Mouse (Mus musculus): ENCODE results near the gene Trim3. TPM values are rescaled to one million over a fixed set of nuclear protein-coding genes. Genes with fewer than 3 reads are reported as not detected.
A peak's percentile ranks its signal among the peaks of the same experiment; 100 is the strongest.

Gene Trim3
- polyA plus RNA-seq, 1 experiment, result 5.4 TPM

DNA sequence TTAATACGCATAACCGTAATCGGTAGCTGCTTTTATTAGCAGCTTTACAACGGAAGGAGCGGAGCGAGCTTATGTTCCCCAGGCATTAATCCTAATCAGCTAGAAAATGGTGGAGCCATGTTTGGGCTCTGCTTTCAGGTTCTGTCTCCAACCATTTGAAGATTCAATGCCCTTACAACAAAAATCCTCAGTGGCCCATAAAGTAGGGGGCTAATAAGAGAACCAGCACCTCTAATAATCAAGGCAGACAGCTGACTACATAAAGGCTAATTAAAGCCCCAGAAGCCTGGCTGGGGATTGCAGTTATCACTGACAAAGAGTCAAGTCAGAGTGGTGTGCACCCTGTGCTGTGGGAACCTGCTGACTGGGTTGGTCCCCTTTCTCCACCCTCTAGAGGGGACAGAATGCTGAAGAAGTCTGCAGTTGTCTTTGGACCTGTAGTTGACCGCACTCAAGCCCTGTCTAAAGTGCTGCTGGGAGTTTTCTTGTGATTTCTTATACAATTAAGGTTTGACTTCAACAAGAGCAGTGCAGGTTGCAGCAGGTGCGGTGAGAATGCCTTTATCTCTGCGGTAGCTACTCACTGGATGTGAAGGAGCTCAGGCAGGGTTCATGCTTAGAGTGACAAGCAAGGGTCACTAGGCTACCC is 1.0 kb upstream of the Trim3 start:
- TF ChIP-seq GATA1 (IDR thresholded peaks at IDR 0.05; ENCODE audit: borderline replicate concordance, low read length), result no peak
- no peak for TF ChIP-seq FLI1 (IDR thresholded peaks at IDR 0.05; ENCODE audit: low read length)
- H3K4me1 ChIP-seq, result peaks cover 53% of the 10 kb centered on the region
- peaks cover 39% of the 10 kb centered on the region for H3K36me3 ChIP-seq (replicated peaks; ENCODE audit: low read length)
- no peaks in the 10 kb centered on the region for H3K9me3 ChIP-seq
- peak overlapping the region; percentile 95 for H3K4me3 ChIP-seq (replicated peaks)
- peaks cover 16% of the 10 kb centered on the region for H3K27me3 ChIP-seq (replicated peaks)

DNA sequence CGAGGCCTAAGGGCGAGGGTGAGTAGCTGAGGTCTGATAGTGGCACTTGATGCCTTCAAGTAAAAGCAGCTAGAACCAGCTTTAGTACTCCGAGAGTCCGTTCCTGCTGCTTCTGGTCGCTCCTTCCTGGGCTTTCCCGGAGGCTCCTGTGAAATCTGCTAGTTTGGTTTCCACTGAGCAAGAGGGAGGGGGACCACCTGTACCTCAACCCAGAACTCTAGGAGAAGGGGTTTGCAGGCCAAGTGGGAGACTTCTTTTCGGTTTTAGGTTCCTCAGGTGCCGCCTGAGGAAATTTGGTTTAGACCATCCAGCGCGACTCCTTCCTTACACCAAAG is 397 bp upstream of the Trim3 start:
- Histone ChIP-seq H3K9me3 (no peaks in the 10 kb centered on the region), H3K27me3 (replicated peaks) (peaks cover 16% of the 10 kb centered on the region), H3K4me1 (peaks cover 53% of the 10 kb centered on the region), H3K36me3 (replicated peaks; ENCODE audit: low read length) (peaks cover 37% of the 10 kb centered on the region), H3K4me3 (replicated peaks) (peak overlapping the region; percentile 95)
- TF ChIP-seq GATA1 (IDR thresholded peaks at IDR 0.05; ENCODE audit: borderline replicate concordance, low read length), result no peak
- TF ChIP-seq FLI1 (IDR thresholded peaks at IDR 0.05; ENCODE audit: low read length), result no peak

DNA sequence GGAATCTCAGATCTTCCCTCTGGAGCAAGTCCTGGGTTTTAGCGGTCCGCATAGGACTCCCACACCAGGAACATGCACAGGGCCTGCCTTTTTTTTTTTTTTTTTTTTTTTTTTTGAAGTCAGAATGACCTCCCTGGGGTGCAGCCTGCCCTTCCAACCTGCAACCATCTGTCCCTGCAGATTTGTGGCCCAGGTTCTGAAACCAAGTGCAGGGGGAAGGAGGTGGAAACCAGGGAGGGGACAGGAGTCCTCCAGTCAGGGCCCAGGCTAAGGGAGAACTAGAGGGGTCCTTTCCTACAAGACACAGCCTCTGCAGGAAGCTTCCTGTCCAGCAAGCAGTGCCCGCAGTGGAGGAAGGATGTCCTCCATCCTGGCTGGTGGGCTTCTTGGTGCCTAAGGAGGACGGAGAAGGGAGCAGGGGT is 809 bp downstream of the Trim3 start:
- no peak for TF ChIP-seq GATA1 (IDR thresholded peaks at IDR 0.05; ENCODE audit: borderline replicate concordance, low read length)
- TF ChIP-seq FLI1 (IDR thresholded peaks at IDR 0.05; ENCODE audit: low read length), result no peak
- H3K4me3 ChIP-seq (replicated peaks), result peak overlapping the region; percentile 95
- H3K4me1 ChIP-seq, result peaks cover 59% of the 10 kb centered on the region
- H3K9me3 ChIP-seq, result no peaks in the 10 kb centered on the region
- peaks cover 16% of the 10 kb centered on the region for H3K27me3 ChIP-seq (replicated peaks)
- peaks cover 25% of the 10 kb centered on the region for H3K36me3 ChIP-seq (replicated peaks; ENCODE audit: low read length)

DNA sequence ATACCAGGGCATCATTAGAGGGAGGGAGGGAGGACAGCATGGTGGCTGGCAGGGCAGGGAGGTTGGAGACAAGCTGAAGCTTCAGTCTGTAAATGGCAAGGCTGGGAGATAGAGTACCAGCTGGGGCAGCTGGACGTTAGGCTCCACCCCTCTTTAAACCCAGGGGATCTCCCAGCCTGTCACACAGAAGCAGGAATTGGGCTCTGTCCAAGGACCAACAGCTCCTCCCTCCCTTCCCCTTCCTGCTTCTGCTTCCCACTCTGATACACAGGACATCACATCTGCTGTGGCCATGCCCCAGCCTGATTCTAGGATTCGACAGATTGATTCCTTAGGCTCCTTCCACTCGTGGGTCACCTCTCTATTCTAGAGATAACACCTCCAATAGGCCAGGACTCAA is 4.7 kb downstream of the Trim3 start:
- peak overlapping the region; percentile 48 for H3K4me3 ChIP-seq (replicated peaks)
- no peaks in the 10 kb centered on the region for H3K9me3 ChIP-seq
- peaks cover 16% of the 10 kb centered on the region for H3K27me3 ChIP-seq (replicated peaks)
- no peak for TF ChIP-seq GATA1 (IDR thresholded peaks at IDR 0.05; ENCODE audit: borderline replicate concordance, low read length)
- peaks cover 16% of the 10 kb centered on the region for H3K36me3 ChIP-seq (replicated peaks; ENCODE audit: low read length)
- H3K4me1 ChIP-seq, result peaks cover 57% of the 10 kb centered on the region

DNA sequence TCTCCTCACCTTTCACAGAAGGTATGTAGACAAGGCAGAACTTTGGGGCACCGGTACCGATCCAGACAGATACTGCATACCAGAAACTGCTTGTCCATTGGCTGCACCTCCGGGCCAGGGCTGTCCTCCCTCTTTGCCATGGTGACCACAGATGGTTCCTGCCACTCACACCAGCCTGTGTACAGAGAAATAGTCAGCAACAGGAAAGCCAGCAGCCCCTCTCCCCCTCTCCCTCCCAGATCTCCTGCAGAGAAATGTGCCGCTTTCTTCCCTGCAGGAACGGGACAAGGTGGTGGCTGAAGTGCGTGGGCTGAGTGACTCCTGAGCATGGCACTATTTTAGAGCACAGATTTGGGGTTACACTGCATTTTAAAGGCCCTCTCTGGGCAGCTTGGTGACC is 8.0 kb downstream of the Trim3 start:
- Histone ChIP-seq H3K27me3 (replicated peaks) (no peaks in the 10 kb centered on the region), H3K4me3 (replicated peaks) (no peak overlapping the region), H3K9me3 (no peaks in the 10 kb centered on the region), H3K4me1 (peaks cover 40% of the 10 kb centered on the region), H3K36me3 (replicated peaks; ENCODE audit: low read length) (peaks cover 36% of the 10 kb centered on the region)
- TF ChIP-seq GATA1 (IDR thresholded peaks at IDR 0.05; ENCODE audit: borderline replicate concordance, low read length) (no peak), FLI1 (IDR thresholded peaks at IDR 0.05; ENCODE audit: low read length) (no peak)

DNA sequence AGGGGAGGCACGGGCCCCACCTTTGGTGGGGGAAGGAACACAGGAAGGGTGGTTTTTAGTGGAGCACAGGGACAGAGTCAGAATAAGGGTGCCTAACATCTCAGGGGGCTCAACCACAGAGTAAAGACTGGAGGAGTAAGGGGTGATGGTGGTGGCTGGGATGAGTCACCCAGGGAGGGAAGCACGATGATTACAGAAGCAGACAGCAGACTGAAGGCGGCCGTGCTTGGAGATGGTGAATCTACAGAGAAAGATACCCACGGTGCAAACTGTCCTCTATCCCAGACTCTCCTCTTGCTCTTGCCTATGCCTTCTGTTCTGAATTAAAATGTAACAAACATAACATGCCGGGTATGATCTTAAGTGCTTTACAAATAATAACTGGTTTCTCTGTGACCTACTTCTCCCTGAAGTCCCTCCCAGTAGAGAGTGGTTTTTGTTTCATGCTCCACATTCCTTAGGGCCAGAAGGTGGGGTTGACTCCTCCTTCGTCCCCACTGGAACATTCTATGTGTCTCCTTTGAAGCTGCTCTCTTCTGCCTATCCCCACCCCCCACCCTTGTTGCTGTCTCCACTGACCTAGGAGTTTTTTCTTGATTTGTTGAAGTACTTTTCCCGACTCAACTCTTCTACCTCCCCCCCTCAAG is 11.6 kb downstream of the Trim3 start:
- H3K9me3 ChIP-seq, result no peaks in the 10 kb centered on the region
- TF ChIP-seq FLI1 (IDR thresholded peaks at IDR 0.05; ENCODE audit: low read length) (no peak), GATA1 (IDR thresholded peaks at IDR 0.05; ENCODE audit: borderline replicate concordance, low read length) (no peak)
- H3K4me3 ChIP-seq (replicated peaks), result no peak overlapping the region
- peaks cover 4% of the 10 kb centered on the region; the same call in 1 of the 2 replicates for H3K4me1 ChIP-seq
- peaks cover 71% of the 10 kb centered on the region for H3K36me3 ChIP-seq (replicated peaks; ENCODE audit: low read length)
- no peaks in the 10 kb centered on the region for H3K27me3 ChIP-seq (replicated peaks)

DNA sequence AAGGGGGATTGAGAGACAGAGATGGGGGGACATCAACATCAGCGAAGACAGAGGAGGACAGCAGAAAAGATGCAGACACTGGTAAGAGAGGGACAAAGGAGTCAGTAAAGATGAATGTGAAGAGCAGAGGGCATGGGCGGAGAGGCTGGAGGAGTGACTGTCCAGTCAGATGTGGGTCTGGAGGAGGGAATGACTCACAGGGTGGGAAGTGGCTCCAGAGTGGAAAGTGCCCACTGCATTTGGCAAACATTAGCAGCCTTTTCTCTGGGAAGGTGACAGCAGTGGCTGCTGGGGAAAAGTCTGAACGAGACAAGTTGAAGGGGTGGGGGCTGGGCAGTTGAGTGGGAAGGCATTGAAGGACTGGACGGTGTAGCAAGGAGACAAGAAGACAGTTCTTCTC is 12.3 kb downstream of the Trim3 start:
- H3K4me1 ChIP-seq, result peaks cover 4% of the 10 kb centered on the region; the same call in 1 of the 2 replicates
- no peaks in the 10 kb centered on the region for H3K9me3 ChIP-seq
- H3K27me3 ChIP-seq (replicated peaks), result no peaks in the 10 kb centered on the region
- no peak overlapping the region for H3K4me3 ChIP-seq (replicated peaks)
- H3K36me3 ChIP-seq (replicated peaks; ENCODE audit: low read length), result peaks cover 78% of the 10 kb centered on the region
- TF ChIP-seq FLI1 (IDR thresholded peaks at IDR 0.05; ENCODE audit: low read length) (no peak), GATA1 (IDR thresholded peaks at IDR 0.05; ENCODE audit: borderline replicate concordance, low read length) (no peak)

DNA sequence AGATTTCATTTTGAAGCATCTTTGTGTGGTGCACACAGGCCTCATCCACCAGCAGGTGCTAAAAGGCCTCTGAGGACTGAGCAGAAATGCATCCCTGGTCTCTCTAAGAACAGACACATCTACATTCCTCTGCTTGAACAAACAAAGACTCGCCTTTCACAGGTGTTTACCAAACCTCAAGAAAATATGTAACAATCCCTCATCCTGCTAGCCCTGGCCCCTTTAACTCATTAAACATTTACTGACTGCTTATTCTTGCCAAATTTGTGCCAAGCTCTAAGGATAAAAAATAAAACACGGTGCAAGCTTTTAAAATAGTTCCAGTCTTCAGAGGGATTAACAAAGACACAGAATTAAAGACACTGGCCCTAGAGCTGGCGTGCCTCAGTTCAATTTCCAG is 13.7 kb downstream of the Trim3 start:
- Histone ChIP-seq H3K36me3 (replicated peaks; ENCODE audit: low read length) (peaks cover 86% of the 10 kb centered on the region), H3K27me3 (replicated peaks) (no peaks in the 10 kb centered on the region), H3K9me3 (no peaks in the 10 kb centered on the region), H3K4me3 (replicated peaks) (no peak overlapping the region), H3K4me1 (peaks cover 4% of the 10 kb centered on the region)
- TF ChIP-seq GATA1 (IDR thresholded peaks at IDR 0.05; ENCODE audit: borderline replicate concordance, low read length) (no peak), FLI1 (IDR thresholded peaks at IDR 0.05; ENCODE audit: low read length) (no peak)

DNA sequence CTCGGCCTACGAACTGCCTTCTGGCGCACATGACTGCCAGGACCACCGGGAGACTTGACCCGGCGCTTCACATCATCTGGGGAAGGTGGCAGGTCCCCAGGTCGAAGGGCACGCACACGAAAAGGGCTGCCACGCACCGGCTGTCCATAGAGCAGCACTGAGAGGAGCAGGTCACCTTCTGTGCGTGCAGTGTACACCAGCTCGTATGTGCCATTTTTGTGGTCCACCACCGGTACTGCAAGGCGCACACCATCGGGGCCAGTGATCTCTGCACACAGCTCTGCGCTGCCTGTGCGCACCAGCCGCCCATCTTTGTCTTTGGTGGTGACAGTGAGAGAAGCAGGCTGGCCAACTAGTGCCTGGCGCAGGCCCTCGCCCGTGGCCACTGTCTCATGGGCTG is 15.6 kb downstream of the Trim3 start:
- Histone ChIP-seq H3K27me3 (replicated peaks) (no peaks in the 10 kb centered on the region), H3K36me3 (replicated peaks; ENCODE audit: low read length) (peaks cover 91% of the 10 kb centered on the region), H3K4me1 (peaks cover 4% of the 10 kb centered on the region), H3K9me3 (no peaks in the 10 kb centered on the region), H3K4me3 (replicated peaks) (peak overlapping the region; percentile 3)
- TF ChIP-seq FLI1 (IDR thresholded peaks at IDR 0.05; ENCODE audit: low read length), result no peak
- TF ChIP-seq GATA1 (IDR thresholded peaks at IDR 0.05; ENCODE audit: borderline replicate concordance, low read length), result no peak

DNA sequence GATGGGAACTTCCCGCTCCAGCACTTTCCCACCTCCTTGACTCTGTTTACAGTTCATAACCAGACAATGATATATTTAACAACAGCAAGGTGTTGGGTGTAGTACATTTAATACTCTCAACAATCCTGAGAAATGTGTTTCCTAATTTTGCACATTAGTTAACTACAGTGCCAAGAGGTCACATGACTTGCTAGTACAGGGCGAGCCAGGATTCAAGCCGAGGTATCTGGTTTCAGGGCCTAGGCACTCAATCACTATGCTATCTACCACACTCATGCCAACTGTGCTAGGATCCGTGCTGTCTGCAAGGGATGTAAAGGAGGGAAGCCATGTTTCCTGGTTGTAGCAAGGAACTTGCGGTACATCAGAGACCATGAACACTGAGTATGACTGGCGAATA is 16.8 kb downstream of the Trim3 start:
- H3K9me3 ChIP-seq, result no peaks in the 10 kb centered on the region
- no peaks in the 10 kb centered on the region for H3K27me3 ChIP-seq (replicated peaks)
- H3K4me1 ChIP-seq, result peaks cover 4% of the 10 kb centered on the region
- TF ChIP-seq FLI1 (IDR thresholded peaks at IDR 0.05; ENCODE audit: low read length) (no peak), GATA1 (IDR thresholded peaks at IDR 0.05; ENCODE audit: borderline replicate concordance, low read length) (no peak)
- no peak overlapping the region for H3K4me3 ChIP-seq (replicated peaks)
- H3K36me3 ChIP-seq (replicated peaks; ENCODE audit: low read length), result peaks cover 98% of the 10 kb centered on the region

All from megakaryocyte, embryonic 14.5 days (primary cell).